Mouse (Mus musculus) urinary bladder, postnatal 4 days (tissue): ENCODE data around the gene Gm765.

Experiments used
- DNase-seq, 2 experiments: peaks; one replicate each; pipeline ENCODE4 v3.0.0; 2021 to 2022; ENCODE audit warnings: low spot score in 2 of 2

Gene Gm765

DNA sequence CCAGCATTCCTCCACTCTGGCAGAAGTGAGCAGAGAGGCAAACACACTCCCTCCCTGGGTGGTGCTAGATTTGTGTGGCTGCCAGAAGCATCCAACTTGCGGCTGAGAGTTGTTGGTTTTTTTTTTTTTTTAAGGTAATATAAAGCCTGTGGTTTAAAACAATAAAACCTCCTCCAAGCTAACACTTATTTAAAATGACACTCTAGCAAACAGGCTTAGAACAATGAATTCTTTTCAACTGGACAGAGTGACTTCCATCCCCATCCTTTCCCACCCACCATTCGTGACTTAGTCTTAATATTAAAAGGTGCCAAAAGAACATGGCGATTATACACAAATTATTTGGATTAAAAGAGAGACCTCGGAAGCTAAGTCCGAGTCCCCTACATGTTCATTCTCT is at the start of gene Gm765:
Gene Gm765 (minus strand): TSS at position 101 of the 400 bp plus-strand sequence.
- no peak for DNase-seq

DNA sequence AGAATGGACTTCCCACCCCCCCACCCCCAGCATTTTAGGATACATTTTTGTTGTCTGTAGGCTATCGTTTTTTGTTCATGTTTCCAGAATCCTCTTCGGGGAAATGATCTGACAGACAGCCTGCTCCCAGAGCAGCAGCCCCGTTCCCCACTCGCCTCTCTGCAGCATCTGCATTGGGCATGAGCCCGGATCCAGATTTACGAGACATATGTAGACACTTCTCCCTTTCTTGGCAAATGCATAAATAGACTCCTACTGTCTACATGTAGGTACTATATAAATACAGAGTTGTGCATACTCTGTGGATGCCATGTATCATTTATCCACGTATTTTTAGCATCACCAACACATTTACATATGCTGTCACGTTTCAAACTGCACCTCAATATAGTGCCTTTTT is 42.9 kb upstream of the Gm765 start:
- no peak for DNase-seq

DNA sequence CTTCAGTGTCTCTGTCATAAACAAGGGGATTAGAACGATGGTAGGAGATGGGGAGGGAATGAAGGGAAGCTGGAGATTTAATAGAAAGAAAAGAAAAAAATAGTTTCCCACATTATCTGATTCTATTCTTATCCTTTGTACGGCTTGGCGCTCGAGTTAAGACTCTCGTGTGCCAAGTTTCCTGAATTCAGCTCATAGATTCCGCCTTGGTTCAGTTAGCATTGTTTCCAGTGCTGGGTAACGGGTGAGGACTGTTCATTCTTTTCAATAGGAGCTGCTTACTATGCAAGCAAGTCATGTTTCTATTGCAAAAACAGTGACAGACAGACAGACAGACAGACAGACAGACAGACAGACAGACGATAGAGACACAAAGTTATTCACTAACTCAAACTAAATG is 41.9 kb upstream of the Gm765 start:
- DNase-seq: no peak

DNA sequence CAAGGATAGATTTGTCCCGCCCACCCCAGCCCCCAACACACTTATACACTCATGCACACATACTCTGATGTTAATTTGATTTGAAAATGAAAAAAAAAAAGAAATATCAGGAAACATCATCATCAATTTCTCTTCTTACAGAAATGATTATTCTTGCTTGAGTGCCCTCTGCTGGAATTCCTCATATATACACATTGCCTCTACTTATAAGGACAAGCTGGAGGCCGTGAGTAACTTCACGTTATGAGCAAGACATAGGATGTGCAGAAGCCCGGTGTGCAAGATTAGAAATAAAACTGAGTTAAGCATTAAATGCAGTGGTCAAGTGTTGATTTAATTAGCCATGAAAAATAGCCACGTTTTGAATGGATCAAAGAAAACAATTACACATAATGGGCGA is 40.9 kb upstream of the Gm765 start:
- no peak for DNase-seq

DNA sequence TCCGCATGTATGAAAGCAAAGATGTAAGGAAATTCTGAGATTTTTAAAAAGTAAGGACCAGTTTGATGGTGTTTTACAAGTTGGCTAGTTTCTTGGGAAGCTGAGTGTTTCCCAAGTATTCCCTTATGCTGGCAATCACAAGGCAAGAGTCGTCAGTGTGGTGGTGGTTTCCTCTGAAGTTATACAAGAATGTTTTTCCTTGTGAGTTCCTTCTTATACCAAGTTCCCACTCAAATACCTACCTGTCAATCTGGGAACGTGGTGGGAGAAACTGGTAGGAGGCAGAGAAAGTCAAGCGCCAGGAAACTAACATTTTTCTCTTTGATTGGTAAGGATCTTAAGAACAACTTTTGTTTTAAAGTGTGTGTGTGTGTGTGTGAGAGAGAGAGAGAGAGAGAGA is 23.6 kb upstream of the Gm765 start:
- DNase-seq: no peak

DNA sequence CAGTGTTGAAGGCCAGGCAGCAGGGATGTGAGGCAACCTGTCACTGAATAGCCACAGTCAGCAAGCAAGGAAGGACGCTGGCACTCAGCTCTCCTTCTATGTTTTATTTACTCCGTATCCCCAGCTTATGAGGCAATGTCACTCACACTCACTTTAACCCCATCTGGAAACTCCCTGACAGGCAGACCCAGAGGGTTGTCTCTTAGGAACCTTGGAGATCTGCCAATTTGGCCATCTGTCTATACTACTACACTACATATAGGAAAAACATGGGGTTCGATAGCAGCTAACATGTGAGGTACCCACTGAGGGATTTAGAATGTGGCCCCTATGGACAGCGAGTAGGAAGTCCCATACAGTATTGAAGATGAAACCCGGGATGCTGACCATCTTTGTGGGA is 12.7 kb upstream of the Gm765 start:
- DNase-seq: no peak

DNA sequence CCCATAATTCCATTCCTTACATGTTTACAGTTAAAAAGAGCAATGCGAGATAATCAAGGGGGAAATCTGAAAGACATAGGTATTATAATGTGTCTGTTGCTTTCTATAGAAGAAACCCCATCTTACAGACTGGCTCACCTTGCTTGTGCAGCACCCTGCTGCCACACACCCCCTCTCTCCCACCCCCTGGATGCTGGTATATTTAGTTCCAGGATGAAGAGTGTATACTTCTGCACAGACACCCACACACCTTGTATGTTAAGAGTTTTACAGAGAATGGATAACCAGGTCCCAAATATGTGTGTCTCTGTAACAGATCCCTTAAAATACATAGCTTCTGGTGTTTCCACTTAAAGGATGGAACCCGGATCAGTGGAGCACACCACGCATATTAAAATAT is 10.7 kb upstream of the Gm765 start:
- no peak for DNase-seq

DNA sequence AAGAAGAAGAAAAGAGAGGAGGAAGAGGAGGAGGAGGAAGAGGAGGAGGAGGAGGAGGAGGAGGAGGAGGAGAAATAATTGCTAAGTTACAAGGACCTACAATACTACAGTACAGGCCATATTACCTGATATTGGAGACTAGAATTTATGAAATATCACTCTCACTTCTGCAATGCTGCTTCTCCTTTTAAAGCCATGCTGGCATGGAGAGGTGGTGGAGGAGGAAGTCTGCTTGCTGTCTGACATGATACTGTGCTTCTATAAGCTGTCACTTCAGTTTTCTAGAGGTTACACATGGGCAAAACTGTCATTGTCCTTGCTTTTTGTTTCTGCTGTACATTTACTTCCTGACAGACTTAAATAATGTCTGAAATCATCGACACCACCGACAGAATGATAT is 9.8 kb downstream of the Gm765 start:
- no peak for DNase-seq

DNA sequence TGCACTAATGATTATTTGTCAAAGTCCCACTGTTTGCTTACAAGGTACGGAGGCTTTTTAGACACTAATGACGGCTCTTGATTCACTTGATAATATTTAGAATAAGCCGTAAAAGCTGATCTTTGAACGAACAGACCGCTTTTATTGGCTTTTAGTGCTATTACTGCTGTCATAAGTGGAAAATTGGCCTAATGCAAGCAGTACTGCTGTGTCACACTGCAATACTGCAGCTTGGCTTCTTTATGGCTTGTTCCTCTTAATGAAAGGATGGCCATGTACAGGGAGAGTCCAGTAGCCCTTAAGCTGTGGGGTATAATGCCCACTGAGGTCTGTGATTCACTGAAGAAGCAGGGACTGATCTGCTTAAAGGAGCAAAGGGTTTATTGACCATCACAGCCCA is 30.9 kb downstream of the Gm765 start:
- DNase-seq: no peak

DNA sequence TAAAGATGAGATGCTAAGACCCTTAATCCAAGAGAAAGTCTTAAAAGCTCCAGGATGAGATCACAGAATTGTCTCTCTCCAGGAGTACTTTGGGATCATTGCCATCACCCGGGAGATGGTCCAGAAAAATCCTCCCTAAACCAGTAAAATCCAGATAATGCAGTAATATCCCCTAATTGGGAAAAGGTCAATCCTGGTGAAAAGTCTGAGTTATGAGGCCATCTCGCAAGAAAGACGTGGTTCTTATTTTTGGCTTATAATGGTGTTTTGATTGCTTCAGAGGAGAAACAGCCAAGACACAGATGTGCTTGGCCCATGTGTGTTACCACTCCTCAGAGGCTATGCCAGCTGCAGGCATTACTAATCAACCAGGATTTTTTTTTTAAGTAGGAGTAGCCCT is 34.9 kb downstream of the Gm765 start:
- peak; percentile 60 to 73 for DNase-seq

DNA sequence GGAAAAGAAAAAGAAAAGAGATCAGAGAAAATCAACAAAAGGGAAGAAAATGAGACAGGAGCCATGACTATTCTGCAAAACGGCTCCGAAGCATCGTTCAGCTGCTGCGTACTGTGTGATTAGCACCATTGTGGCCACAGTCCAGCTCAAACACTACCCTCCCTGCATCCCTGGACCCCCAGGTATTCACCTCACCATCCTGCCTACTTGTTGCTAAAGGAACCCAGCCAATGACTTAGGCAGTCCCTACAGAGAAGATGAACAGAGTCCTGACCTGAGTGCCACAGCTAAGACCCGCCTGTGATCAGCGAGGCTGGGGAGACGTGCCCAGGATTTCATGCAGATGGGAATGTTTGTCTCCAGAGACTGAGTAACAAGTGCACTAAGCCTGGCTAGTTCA is 35.4 kb downstream of the Gm765 start:
- no peak for DNase-seq

DNA sequence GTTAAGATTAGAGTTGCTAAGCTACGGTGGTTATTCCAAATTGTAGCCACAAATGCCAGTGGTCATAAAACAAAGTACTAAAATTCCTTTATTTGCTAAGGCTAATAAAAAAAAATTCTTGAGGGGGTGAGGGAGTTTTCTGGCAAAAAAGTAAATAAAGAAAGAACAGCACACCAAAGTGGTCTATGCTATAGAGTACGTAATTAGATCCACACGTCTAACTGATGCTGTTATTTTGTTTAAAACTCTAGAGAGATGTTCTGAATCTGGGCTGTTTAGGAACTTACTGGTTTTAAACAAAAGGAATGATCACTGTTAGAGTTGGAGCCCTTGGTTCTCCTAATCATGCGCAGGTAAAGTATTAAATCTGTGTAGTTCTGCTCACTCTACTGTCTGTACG is 50.5 kb downstream of the Gm765 start:
- no peak for DNase-seq

DNA sequence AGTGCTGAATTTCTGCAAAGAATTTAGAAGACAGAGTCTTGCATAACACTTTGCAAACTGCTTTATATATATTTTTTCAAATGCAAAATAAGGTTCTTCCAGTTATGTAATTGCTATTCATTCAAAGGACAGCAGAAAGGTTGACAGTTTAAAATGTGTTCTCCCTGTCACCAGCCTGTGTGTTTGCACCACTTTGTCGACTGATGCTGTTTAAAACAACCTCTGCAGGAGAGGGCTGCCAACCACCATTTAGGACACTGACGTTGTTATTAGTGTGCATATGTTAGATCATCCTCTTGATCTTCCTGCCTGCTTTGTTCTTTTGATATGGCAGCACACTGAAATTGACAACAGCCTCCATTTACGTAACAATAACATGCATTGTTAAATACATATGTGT is 54.2 kb downstream of the Gm765 start:
- no peak for DNase-seq

DNA sequence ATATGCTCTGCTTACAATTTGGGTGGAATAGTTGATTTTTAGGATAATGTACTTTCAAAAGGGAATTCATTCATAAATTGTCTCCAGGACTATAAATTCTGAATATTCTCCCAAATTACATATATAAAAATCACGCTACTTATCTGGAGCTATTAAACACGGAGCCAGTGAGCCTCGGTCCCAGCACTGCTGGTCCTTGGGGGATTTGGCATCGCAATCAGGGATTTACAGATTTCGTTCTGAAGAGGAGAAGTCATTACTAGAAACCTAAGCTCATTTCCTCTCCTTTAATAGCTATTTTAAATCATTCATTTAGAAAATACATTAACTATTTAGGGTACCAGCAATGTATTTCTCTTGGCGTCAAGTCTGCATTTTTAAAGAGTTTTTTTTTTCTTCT is 55.0 kb downstream of the Gm765 start:
- no peak for DNase-seq

DNA sequence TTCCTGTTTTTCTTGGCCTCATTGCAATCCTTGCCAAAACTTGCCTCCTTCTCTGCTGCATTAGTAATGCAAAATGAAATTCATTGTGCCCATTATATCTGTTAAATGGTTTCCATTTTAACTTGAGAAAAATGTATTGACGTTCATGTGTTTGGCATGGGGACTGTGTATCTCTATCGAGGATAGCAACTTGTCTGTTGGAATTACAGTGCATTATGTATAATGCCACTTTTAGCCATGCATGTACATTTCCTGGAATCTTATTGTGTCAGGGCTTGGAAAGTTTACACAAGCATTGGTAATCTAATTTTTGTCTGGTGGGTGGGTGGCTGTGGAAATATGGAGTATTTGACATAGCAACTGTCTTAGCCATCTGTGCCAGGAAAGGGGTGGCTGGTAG is 57.4 kb downstream of the Gm765 start:
- DNase-seq: no peak

DNA sequence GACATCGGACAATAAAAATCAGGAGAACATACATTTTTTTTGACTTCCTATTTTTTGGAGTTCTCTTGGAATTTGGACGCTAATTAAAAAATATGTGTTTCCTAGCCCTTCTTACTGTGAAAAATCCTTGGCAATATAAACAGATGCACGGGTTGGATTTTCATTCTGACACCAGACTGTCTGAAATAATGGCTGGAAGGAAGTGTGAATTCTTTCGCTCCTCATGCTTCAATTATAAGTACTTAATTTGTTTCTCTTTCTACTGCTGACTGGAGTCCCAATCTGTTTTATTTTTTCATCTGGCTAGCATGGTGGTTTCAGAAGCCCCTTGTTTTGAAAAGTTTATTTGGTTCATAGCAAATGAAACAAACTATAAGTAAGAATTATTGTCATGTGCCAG is 59.8 kb downstream of the Gm765 start:
- no peak for DNase-seq

DNA sequence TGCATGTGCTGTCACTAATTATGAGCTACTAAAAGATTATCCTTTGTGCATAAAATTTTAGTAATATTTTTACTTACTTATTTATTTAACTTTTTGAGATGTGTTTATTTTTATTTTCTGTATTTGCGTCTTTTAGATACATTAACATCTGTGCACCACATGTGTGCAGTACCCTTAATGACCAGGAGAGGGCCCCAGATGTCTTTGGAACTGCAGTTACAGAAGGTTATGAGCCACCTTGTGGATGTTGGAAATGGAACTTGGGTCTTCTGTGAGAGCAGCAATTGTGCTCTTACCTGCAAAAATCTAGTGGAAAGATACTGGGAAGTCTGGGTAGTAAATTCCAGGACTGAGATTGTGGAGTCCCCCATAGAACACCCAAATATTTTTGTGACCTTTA is 71.0 kb downstream of the Gm765 start:
- DNase-seq: peak; percentile 24 to 69

DNA sequence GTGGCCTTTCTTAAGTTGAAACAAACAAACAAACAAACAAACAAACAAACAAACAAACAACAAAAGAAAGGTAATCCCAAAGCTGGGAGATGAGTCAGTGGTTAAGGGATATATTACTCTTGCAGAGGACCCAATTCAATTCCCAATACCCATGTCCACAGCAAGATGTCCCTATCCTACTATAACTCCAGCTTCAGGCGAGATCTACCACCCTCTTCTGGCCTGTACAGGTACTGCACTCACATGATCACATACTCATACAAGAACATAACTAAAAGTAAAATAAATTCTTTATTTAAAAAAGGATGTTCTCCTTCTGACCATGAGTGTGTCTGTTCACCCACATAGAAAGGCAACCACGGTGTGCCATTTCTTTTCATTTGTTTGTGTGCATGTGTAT is 79.6 kb downstream of the Gm765 start:
- no peak for DNase-seq

DNA sequence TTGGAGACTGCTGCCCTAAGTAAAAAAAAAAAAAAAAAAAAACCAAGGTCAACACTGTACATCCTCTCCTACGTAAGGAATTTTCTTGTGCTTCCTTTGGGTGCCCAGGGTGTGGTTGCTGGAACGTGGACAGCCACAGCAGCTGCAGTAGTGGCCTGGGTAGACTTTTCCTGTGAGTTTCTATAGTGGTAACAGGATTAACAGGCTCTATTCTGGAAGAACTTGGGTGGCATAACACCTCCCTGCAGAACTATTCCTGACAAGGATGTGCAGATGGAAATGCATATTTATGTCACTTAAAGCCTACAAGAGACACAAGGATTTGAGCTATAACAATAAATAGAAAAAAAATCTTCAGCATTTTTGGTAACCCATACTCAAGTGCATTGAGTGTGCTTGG is 83.5 kb downstream of the Gm765 start:
- DNase-seq: no peak

DNA sequence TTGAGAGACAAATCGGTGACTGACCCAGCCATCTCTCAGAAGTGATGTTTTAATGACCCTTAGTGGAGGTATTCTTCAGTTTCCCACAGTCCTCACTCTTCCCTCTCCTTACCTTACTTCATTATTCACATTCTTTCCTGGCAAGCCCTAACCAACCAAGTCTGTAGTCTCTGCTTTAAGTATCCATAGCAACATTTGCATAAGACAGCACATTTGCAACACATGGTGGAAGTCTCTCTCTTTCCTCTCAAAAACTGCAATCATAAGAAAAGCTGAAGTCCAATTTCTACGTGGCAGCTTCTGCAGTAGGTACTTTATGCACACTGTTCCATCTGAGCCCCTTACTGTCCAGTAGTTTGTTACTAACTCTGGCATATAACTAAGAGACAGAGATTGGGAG is 96.1 kb downstream of the Gm765 start:
- DNase-seq: no peak

DNA sequence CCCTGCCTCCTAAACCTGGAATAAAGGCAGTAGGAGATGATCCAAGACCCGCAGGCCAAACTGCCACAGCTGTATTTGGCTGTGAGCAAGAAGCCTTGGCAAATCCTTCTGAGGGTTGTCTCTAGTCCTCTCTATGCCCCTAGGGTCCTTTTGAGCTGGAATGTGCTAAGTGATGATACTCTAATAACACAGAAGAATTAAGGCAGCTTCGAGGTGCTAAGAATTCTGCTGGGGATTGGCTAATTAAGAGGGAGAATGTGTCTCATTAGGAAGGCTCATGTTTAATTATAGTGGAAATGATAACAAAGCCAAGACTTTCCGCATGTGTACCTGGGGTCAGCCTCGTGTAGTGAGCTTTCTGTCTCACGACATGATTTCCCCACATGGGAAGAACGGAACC is 99.4 kb downstream of the Gm765 start:
- no peak for DNase-seq

DNA sequence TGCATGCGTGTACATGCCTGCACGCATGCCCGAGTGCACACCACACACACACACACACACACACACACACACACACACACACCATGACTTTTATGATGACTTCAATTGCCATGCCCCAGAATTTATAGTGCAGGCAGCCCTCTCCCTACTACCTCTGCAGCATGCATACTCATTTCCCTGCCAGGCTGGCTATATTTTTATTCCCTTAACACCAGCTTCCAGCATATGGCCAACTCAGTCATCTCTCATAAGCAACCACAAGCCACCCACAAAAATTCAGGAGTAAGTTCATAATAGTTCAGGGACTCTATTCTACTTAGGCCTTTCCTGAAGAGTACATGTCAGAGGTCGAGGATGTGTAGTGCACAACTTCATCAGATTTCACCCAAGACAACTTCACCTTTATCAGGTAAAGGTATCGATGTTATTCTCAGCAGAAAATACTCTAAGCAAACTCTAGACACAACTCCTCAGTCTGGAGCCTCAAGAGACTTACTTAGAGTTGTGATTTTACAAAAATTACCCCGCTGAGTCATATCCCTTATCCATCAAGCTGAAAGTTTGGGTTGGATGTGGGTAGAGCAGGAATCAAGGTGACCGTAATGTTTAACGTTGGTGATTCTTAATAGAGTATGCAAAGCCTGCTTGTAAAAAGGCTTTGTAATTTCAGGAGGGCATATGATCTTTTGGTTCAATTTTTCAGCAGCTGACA is 101.8 kb downstream of the Gm765 start:
- DNase-seq: no peak

DNA sequence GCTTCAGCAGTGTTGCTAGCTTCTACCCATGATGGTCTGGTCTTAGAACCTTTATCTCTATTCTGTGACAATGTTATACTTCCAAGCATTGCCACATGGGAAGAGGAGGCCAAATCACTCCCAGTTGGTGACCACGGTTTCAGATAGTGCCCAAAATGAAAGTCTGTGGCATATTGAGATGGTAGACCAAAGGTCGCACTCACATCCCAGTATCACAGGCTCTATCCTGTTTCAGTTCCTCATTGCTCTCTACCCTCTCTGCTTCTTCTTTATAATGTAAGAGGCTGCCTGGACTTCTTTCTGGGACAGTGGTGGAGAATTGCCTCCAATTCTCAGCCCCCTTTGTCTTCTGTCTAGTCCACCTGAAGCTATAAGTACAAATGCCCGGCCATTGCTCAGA is 108.5 kb downstream of the Gm765 start:
- DNase-seq: no peak

DNA sequence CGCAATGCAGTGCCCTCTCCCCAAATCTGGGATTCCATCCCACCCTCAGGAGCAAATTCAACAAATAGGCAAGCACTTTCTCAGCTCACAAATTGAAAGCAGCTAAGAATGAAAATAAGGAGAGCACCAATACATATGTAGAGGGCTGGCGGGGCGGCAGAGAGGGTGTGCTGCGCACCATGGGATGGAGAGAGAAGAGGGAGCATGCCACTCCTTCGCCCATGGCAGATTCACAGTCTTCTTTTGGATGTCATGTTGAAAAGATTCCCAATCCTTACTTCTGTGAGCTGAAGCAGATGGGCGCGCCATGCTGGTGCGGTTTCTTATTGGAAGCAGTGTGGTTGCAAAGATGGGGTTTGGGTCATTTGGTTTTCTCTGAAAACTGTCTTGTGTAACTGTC is 118.6 kb downstream of the Gm765 start:
- no peak for DNase-seq
